Mouse (Mus musculus): ENCODE data around the gene Ttc30a1.
"Not testable (repeated sequence)": the region's sequence is repeated elsewhere in the genome, so short reads cannot be mapped to it uniquely, and the experiment has no call there.

DNA sequence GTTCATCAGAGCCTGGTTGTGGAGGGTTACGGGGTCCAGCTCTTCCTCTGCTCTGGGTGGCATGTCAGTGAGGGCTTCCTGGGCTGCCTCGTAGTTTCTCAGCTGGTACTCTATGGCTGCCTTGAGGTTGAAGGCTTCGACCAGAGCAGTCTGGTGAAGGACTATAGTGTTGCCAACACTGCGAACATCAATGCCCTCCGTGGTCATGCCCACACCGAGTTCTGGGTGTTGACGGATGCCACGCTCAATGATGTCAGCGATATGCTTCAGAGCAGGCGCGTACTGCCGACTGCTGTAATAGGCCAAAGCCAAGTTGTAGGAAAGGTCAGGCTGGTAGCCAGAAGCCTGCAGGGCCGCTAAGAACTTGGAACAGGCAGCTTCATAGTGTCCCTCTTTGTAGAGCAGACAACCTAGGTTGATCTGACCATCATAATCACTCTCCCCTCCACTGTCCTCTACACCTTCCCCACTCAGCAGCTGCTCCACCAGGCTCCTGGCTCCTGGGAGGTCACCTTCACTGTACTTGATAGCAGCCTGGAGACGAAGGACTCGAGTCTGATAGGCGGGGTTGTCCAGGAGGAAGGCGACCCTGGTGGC, 44.1 kb downstream of the Ttc30a1 start:
- not testable (repeated sequence) for TF ChIP-seq CTCF (IDR thresholded peaks at IDR 0.05; ENCODE audit: low read depth, low read length); POLR2A (IDR thresholded peaks at IDR 0.05; ENCODE audit: borderline replicate concordance, low read depth, low read length)

Data from bone marrow macrophage, adult 2 months (primary cell).